Mouse (Mus musculus) myocyte (in vitro differentiated cells): ENCODE data around the gene Cdyl2. TPM values are rescaled to one million over a fixed set of nuclear protein-coding genes. Genes with fewer than 3 reads are reported as not detected.

Experiments
- H3K27me3 ChIP-seq: one replicate; pipeline ENCODE4 v1.6.1; 2011; ENCODE audit not compliant: control insufficient read depth, insufficient read depth, insufficient read length
- H3K36me3 ChIP-seq: one replicate; pipeline ENCODE4 v1.6.1; 2011; ENCODE audit not compliant: control insufficient read depth, insufficient read depth
- H3K4me2 ChIP-seq: one replicate; pipeline ENCODE4 v1.6.1; 2011; ENCODE audit warnings: low read depth, control low read depth
- H3K4me3 ChIP-seq: one replicate; pipeline ENCODE4 v1.5.1; 2011; ENCODE audit warnings: mild to moderate bottlenecking, control low read depth, moderate library complexity
- H3K79me2 ChIP-seq: one replicate; pipeline ENCODE4 v1.6.1; 2011; ENCODE audit not compliant: control insufficient read depth, insufficient read depth
- H3ac ChIP-seq: one replicate; pipeline ENCODE4 v1.6.1; 2011; ENCODE audit not compliant: control insufficient read depth, insufficient read length
- CEBPB ChIP-seq: IDR thresholded peaks from 2 replicates; pipeline ENCODE4 v1.6.1; 2011; ENCODE audit warnings: mild to moderate bottlenecking, moderate library complexity; ENCODE audit not compliant: poor library complexity, insufficient read depth, severe bottlenecking
- E2F4 ChIP-seq: IDR thresholded peaks from one replicate; pipeline ENCODE4 v1.6.1; 2011; ENCODE audit warnings: mild to moderate bottlenecking, control low read depth, moderate library complexity; ENCODE audit not compliant: insufficient read depth
- MAX ChIP-seq: IDR thresholded peaks from one replicate; pipeline ENCODE4 v1.6.1; 2011; ENCODE audit warnings: low read depth, mild to moderate bottlenecking, control low read depth
- MYOD1 ChIP-seq, 3 experiments: IDR thresholded peaks; one replicate each; pipeline ENCODE4 v1.6.1; 2011; ENCODE audit warnings: control low read depth in 2 of 3, low read depth in 2 of 3, mild to moderate bottlenecking in 2 of 3, moderate library complexity in 1 of 3; ENCODE audit not compliant: insufficient read length in 2 of 3, control insufficient read depth in 1 of 3
- MYOG ChIP-seq, 3 experiments: IDR thresholded peaks; one replicate each; pipeline ENCODE4 v1.6.1; 2011; ENCODE audit warnings: control low read depth in 2 of 3, low read depth in 2 of 3, mild to moderate bottlenecking in 2 of 3; ENCODE audit not compliant: insufficient read length in 2 of 3, control insufficient read depth in 1 of 3, insufficient read depth in 1 of 3
- POLR2A ChIP-seq: IDR thresholded peaks from one replicate; pipeline ENCODE4 v1.6.1; 2011; ENCODE audit warnings: low read depth, mild to moderate bottlenecking, control low read depth, moderate library complexity; ENCODE audit not compliant: insufficient read length
- POLR2AphosphoS2 ChIP-seq: IDR thresholded peaks from one replicate; pipeline ENCODE4 v1.6.1; 2011; ENCODE audit warnings: low read depth, control low read depth; ENCODE audit not compliant: insufficient read length
- REST ChIP-seq: IDR thresholded peaks from one replicate; pipeline ENCODE4 v1.6.1; 2011; ENCODE audit warnings: mild to moderate bottlenecking, control low read depth, moderate library complexity; ENCODE audit not compliant: insufficient read depth, insufficient read length
- SRF ChIP-seq: IDR thresholded peaks from one replicate; pipeline ENCODE4 v1.6.1; 2011; ENCODE audit warnings: low read depth; ENCODE audit not compliant: control insufficient read depth, insufficient read length
- TCF12 ChIP-seq: IDR thresholded peaks from one replicate; pipeline ENCODE4 v1.6.1; 2011; ENCODE audit warnings: mild to moderate bottlenecking, control low read depth; ENCODE audit not compliant: poor library complexity, insufficient read depth, severe bottlenecking
- TCF3 ChIP-seq: IDR thresholded peaks from one replicate; pipeline ENCODE4 v1.6.1; 2011; ENCODE audit warnings: low read depth, control low read depth; ENCODE audit not compliant: insufficient read length
- USF1 ChIP-seq: IDR thresholded peaks from one replicate; pipeline ENCODE4 v1.6.1; 2011; ENCODE audit warnings: low read depth, mild to moderate bottlenecking, control low read depth, moderate library complexity
- polyA plus RNA-seq: library from polyadenylated mRNA; unstranded; fragments of >200 nt; fragmentation: generic; extraction: Trizol; gene quantifications from one replicate; pipeline ENCODE4 v1.2.1, GENCODE M21; 2012; ENCODE audit warnings: missing spikeins

Gene Cdyl2
- polyA plus RNA-seq, 1 experiment, result 0.96 TPM

DNA sequence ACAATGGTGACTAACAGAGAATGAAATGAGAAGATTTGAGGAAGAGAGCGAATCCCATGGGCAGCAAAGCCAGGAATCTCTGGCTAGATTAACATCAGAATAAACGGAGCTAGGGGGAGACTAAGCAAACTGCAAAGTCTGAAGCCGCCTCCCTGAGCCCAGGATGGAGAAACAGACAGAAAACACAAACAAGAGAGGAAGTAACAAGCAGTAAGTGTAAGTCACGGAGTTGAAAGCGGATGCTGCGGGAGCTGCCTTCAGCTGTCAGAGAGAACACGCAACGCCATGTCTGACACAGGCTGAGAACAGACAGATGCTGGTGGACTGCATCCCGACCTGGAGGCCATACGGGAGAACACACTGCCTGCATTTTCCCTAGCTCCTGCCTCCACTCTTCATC lies 141.6 kb downstream of the Cdyl2 start:
- TF ChIP-seq REST (no peak), SRF (no peak), CEBPB (no peak), TCF3 (no peak), MYOD1 (IDR thresholded peaks at IDR 0.05; ENCODE audit: control insufficient read depth in 1 of 3, insufficient read length in 2 of 3, low read depth in 2 of 3) (no peak), POLR2AphosphoS2 (no peak), MAX (no peak), USF1 (no peak), TCF12 (no peak), MYOG (IDR thresholded peaks at IDR 0.05; ENCODE audit: control insufficient read depth in 1 of 3, insufficient read depth in 1 of 3, insufficient read length in 2 of 3, low read depth in 2 of 3) (no peak), POLR2A (no peak)

DNA sequence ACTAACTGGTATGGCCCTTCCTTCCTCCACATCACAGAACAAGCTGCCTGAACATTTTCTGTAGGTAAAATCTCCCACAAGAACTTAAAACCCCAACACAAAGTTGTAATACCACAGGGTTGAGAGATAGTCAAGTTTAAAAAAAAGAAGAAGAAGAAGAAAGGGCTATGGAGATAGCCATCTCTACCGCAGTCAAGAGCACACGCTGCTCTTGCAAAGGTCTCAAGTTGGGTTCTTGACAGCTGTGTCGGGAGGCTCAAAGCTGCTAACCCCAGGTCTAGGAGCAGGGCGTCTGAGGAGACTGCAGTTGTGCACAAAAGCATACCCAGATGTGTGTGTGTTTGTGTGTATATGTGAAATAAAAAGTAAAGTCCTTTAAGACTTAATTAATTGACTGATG lies 142.2 kb downstream of the Cdyl2 start:
- H3K4me2 ChIP-seq, result no peak overlapping the region
- H3K27me3 ChIP-seq, result no peaks in the 10 kb centered on the region
- no peaks in the 10 kb centered on the region for H3K79me2 ChIP-seq
- TF ChIP-seq MAX (no peak), CEBPB (no peak), TCF12 (no peak), E2F4 (no peak), MYOG (IDR thresholded peaks at IDR 0.05; ENCODE audit: control insufficient read depth in 1 of 3, insufficient read depth in 1 of 3, insufficient read length in 2 of 3, low read depth in 2 of 3) (no peak), USF1 (no peak), REST (no peak), POLR2A (no peak), TCF3 (no peak), SRF (no peak), MYOD1 (IDR thresholded peaks at IDR 0.05; ENCODE audit: control insufficient read depth in 1 of 3, insufficient read length in 2 of 3, low read depth in 2 of 3) (no peak), POLR2AphosphoS2 (no peak)
- H3K36me3 ChIP-seq, result no peaks in the 10 kb centered on the region
- no peak overlapping the region for H3ac ChIP-seq
- no peak overlapping the region for H3K4me3 ChIP-seq

More for the DNA sequence above, 141.6 kb downstream of the Cdyl2 start:
- Histone ChIP-seq H3K36me3 (no peaks in the 10 kb centered on the region), H3K27me3 (no peaks in the 10 kb centered on the region), H3K4me2 (no peak overlapping the region), H3ac (no peak overlapping the region), H3K4me3 (no peak overlapping the region), H3K79me2 (no peaks in the 10 kb centered on the region)

- H3K4me2 ChIP-seq, result no peak overlapping the region
- H3K4me3 ChIP-seq, result no peak overlapping the region
- H3ac ChIP-seq, result no peak overlapping the region
- no peaks in the 10 kb centered on the region for H3K36me3 ChIP-seq
- TF ChIP-seq SRF, result no peak
- peak in 1 of 3 experiments; percentile 18 for TF ChIP-seq MYOG (IDR thresholded peaks at IDR 0.05; ENCODE audit: control insufficient read depth in 1 of 3, insufficient read depth in 1 of 3, insufficient read length in 2 of 3, low read depth in 2 of 3)
- TF ChIP-seq REST, result no peak
- peak in 1 of 3 experiments; percentile 45 for TF ChIP-seq MYOD1 (IDR thresholded peaks at IDR 0.05; ENCODE audit: control insufficient read depth in 1 of 3, insufficient read length in 2 of 3, low read depth in 2 of 3)
- no peak for TF ChIP-seq POLR2AphosphoS2
- H3K79me2 ChIP-seq, result no peaks in the 10 kb centered on the region
- no peaks in the 10 kb centered on the region for H3K27me3 ChIP-seq
Measured at GRCm38 (mm10) chr8:116590106-116590505, 142.7 kb downstream of the Cdyl2 start.

GRCm38 (mm10) chr8:116587616-116588468 lies 144.9 kb downstream of the Cdyl2 start:
- peak overlapping the region; percentile 3 for H3K4me2 ChIP-seq
- H3K4me3 ChIP-seq, result no peak overlapping the region

More at GRCm38 (mm10) chr8:116587616-116588468, 144.9 kb downstream of the Cdyl2 start:
- Histone ChIP-seq H3ac (no peak overlapping the region), H3K79me2 (no peaks in the 10 kb centered on the region), H3K36me3 (no peaks in the 10 kb centered on the region), H3K27me3 (no peaks in the 10 kb centered on the region)
- TF ChIP-seq MYOD1 (IDR thresholded peaks at IDR 0.05; ENCODE audit: control insufficient read depth in 1 of 3, insufficient read length in 2 of 3, low read depth in 2 of 3) (peak in 1 of 3 experiments; percentile 7), REST (no peak)
